Mouse (Mus musculus) stomach, embryonic 14.5 days (tissue): ENCODE data around the gene Fem1a. TPM values are rescaled to one million over a fixed set of nuclear protein-coding genes. Genes with fewer than 3 reads are reported as not detected.
"Not testable (repeated sequence)": the region's sequence is repeated elsewhere in the genome, so short reads cannot be mapped to it uniquely, and the experiment has no call there.

Experiments
- ATAC-seq: fragments of 200-750 bp; cut with Nextera tagmentation; 2 replicates; pipeline ENCODE4 v1.8.0; 2017; ENCODE audit warnings: low read depth, moderate TSS enrichment; ENCODE audit not compliant: insufficient number of reproducible peaks, insufficient read depth, low FRiP score
- H3K27ac ChIP-seq: fragments of 300-500 bp; sonication (generic); 2 replicates; pipeline ENCODE4 v1.5.1; 2014; ENCODE audit warnings: mild to moderate bottlenecking, low read length, moderate library complexity, mixed read lengths
- H3K27me3 ChIP-seq: fragments of 300-500 bp; sonication (generic); 2 replicates; pipeline ENCODE4 v1.6.1; 2014; ENCODE audit warnings: low read length, control low read depth, mixed read lengths; ENCODE audit not compliant: control insufficient read depth, insufficient read depth
- H3K36me3 ChIP-seq: fragments of 300-500 bp; sonication (generic); 2 replicates; pipeline ENCODE4 v1.6.1; 2014; ENCODE audit warnings: mild to moderate bottlenecking, control low read depth, low read length, moderate library complexity, mixed read lengths; ENCODE audit not compliant: control insufficient read depth, insufficient read depth
- H3K4me1 ChIP-seq: fragments of 300-500 bp; sonication (generic); 2 replicates; pipeline ENCODE4 v1.6.1; 2014; ENCODE audit warnings: low read length, control low read depth, mixed read lengths; ENCODE audit not compliant: control insufficient read depth, insufficient read depth
- H3K4me2 ChIP-seq: fragments of 300-500 bp; sonication (generic); replicated peaks from 2 replicates; pipeline ENCODE4 v1.6.1; 2014; ENCODE audit warnings: low read depth, low read length, control low read depth
- H3K4me3 ChIP-seq: fragments of 300-500 bp; sonication (generic); 2 replicates; pipeline ENCODE4 v1.5.1; 2014; ENCODE audit warnings: low read depth, low read length, control low read depth
- H3K9ac ChIP-seq: fragments of 300-500 bp; sonication (generic); replicated peaks from 2 replicates; pipeline ENCODE4 v1.6.1; 2014; ENCODE audit warnings: low read depth, mild to moderate bottlenecking, control low read depth, low read length, moderate library complexity, mixed read lengths
- H3K9me3 ChIP-seq: fragments of 300-500 bp; sonication (generic); 2 replicates; pipeline ENCODE4 v1.6.1; 2016; ENCODE audit warnings: low read depth, low read length, control low read depth; ENCODE audit not compliant: control insufficient read depth
- WGBS: fragments of 180-500 bp; shearing (Covaris S2); extraction: QIAGEN DNeasy Blood & Tissue Kit; methylation state at CpG from one replicate; pipeline ENCODE4 v1.1.7; 2014; 5-methylcytosine and 5-hydroxymethylcytosine counted together
- polyA plus RNA-seq: library from polyadenylated mRNA; unstranded; fragments of >200 nt; fragmentation: Nextera tagmentation; extraction: Ambion mirVana; gene quantifications from 2 replicates; pipeline ENCODE4 v1.2.1, GENCODE M21; 2014

Fem1a gene
- polyA plus RNA-seq, 1 experiment from 2014 or later, result 13.5 TPM

DNA sequence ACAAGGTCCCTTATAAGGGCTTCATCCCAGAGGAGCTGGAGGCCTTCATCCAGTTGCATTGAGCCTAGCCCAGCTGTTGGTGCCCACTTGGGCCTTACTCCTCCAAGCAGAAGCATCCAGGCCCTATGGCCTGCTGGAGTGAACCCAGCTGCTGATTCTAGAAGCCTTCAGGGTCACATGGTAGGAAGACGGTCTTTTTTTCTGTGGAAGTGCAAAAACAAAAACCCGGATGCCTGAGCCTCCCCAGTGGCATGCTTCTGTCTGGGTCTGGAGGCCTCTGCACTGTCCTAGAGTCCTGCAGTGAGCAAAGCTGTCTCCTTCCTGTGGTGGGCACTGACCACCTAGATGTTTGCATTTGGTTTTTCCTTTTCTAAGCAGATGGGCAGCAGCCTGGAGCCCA is 2.2 kb downstream of the Fem1a start:
- H3K4me1 ChIP-seq, result peaks cover 15% of the 10 kb centered on the region; the same call in 1 of the 2 replicates
- not testable (repeated sequence) for H3K4me2 ChIP-seq, H3K9ac ChIP-seq, H3K4me3 ChIP-seq, H3K27ac ChIP-seq, ATAC-seq, H3K27me3 ChIP-seq, H3K9me3 ChIP-seq
- H3K36me3 ChIP-seq, result peaks cover 36% of the 10 kb centered on the region
- WGBS, result 62% methylated on average over 2 of the region's 2 CpGs

- ATAC-seq, result no peak
- peaks cover 36% of the 10 kb centered on the region for H3K36me3 ChIP-seq
- no peaks in the 10 kb centered on the region for H3K27me3 ChIP-seq
- H3K4me3 ChIP-seq, result no peak overlapping the region
- peaks cover 15% of the 10 kb centered on the region; the same call in 1 of the 2 replicates for H3K4me1 ChIP-seq
- WGBS, result 89% methylated on average over 10 of the region's 10 CpGs
- H3K4me2 ChIP-seq, result no peak overlapping the region
- no peaks in the 10 kb centered on the region for H3K9me3 ChIP-seq
- no peak overlapping the region for H3K27ac ChIP-seq
- H3K9ac ChIP-seq, result no peak overlapping the region
Measured at GRCm38 (mm10) chr17:56259301-56260037, 2.9 kb downstream of the Fem1a start.

DNA sequence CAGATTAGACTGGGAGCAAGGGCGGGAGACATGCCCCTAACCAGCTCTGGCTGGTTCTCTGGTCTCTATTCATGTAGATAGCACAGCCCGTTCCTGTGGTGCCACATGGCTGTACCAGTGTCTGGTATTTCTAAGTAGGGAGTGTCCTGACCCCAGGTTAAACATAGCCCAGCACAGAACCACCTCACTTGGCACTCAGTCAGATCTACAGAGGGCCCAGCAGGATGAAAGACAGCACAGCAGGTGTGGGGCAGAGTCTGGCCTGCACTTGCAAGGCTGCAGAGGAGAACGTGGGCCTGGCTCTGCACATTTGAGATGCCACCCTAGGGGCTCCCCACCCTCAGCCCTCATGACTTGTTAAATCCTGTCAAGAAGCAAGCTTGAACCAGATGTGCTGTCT is 4.6 kb downstream of the Fem1a start:
- 82% methylated on average over 3 of the region's 3 CpGs for WGBS
- Histone ChIP-seq H3K36me3 (peaks cover 36% of the 10 kb centered on the region), H3K9ac (no peak overlapping the region), H3K9me3 (no peaks in the 10 kb centered on the region), H3K27me3 (no peaks in the 10 kb centered on the region), H3K4me1 (peaks cover 15% of the 10 kb centered on the region; the same call in 1 of the 2 replicates), H3K4me2 (no peak overlapping the region), H3K4me3 (no peak overlapping the region), H3K27ac (no peak overlapping the region)
- no peak for ATAC-seq

DNA sequence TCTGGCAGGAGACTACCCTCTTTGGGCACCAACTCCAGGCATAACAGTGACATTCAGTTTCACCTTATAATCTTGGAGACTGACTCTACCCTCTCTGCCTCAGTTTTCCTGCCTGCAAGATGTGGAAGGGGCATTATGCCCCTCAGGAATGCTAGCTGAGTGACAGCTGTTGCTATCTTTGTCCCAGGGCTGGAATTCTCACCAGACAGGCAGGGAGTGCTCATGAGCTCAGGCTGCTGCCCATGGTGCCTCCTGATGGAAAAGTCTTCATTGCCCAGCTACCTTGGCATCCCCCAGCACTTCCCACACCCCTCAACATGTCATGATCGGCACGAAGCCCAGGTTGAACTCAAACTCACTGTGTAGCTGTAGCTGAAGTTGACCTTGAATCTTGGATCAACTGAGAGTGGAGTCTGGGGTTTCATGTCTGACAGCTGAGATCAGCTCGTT is 6.1 kb downstream of the Fem1a start:
- H3K27ac ChIP-seq, result no peak overlapping the region
- H3K27me3 ChIP-seq, result no peaks in the 10 kb centered on the region
- ATAC-seq, result no peak
- 88% methylated on average over 3 of the region's 3 CpGs for WGBS
- peaks cover 12% of the 10 kb centered on the region; the same call in 1 of the 2 replicates for H3K4me1 ChIP-seq
- H3K9me3 ChIP-seq, result no peaks in the 10 kb centered on the region
- H3K9ac ChIP-seq, result no peak overlapping the region
- H3K4me2 ChIP-seq, result no peak overlapping the region
- H3K36me3 ChIP-seq, result peaks cover 36% of the 10 kb centered on the region
- no peak overlapping the region for H3K4me3 ChIP-seq

GRCm38 (mm10) chr17:56264020-56264419 is 7.4 kb downstream of the Fem1a start:
- 22% methylated on average over 8 of the region's 8 CpGs for WGBS
- peaks cover 2% of the 10 kb centered on the region; the same call in 1 of the 2 replicates for H3K4me1 ChIP-seq
- H3K4me2 ChIP-seq, result no peak overlapping the region
- no peak overlapping the region for H3K4me3 ChIP-seq
- no peaks in the 10 kb centered on the region for H3K27me3 ChIP-seq
- H3K9me3 ChIP-seq, result no peaks in the 10 kb centered on the region
- H3K36me3 ChIP-seq, result peaks cover 28% of the 10 kb centered on the region
- H3K9ac ChIP-seq, result no peak overlapping the region
- peak; percentile 74 for ATAC-seq
- no peak overlapping the region for H3K27ac ChIP-seq

- Histone ChIP-seq H3K27me3 (no peaks in the 10 kb centered on the region), H3K4me1 (no peaks in the 10 kb centered on the region), H3K4me3 (no peak overlapping the region), H3K27ac (no peak overlapping the region), H3K36me3 (peaks cover 18% of the 10 kb centered on the region), H3K9ac (no peak overlapping the region), H3K4me2 (no peak overlapping the region), H3K9me3 (no peaks in the 10 kb centered on the region)
- WGBS, result 86% methylated on average over 4 of the region's 4 CpGs
- no peak for ATAC-seq
Measured at GRCm38 (mm10) chr17:56265011-56265410, 8.4 kb downstream of the Fem1a start.

DNA sequence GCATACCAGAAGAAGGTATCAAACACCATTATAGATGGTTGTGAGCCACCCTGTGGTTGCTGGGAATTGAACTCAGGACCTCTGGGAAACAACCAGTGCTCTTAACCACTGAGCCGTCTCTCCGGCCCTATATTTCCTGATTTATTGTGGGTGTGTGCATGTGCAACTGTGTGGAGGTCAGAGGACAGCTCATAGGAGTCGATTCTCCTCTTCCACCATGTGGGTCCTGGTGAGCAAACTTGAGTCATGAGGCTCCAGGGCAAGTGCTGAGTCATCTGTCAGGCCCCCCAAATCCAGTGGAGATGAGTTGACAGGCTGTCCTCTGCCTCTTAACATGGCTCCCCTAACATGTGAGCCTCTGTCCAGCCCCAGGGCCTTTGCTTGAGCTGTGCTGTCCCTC is 9.3 kb downstream of the Fem1a start:
- Histone ChIP-seq H3K27ac (no peak overlapping the region), H3K36me3 (peaks cover 11% of the 10 kb centered on the region), H3K4me2 (no peak overlapping the region), H3K4me1 (no peaks in the 10 kb centered on the region), H3K27me3 (no peaks in the 10 kb centered on the region), H3K9me3 (no peaks in the 10 kb centered on the region), H3K4me3 (no peak overlapping the region), H3K9ac (no peak overlapping the region)
- WGBS, result 79% methylated on average over 3 of the region's 3 CpGs
- no peak for ATAC-seq

DNA sequence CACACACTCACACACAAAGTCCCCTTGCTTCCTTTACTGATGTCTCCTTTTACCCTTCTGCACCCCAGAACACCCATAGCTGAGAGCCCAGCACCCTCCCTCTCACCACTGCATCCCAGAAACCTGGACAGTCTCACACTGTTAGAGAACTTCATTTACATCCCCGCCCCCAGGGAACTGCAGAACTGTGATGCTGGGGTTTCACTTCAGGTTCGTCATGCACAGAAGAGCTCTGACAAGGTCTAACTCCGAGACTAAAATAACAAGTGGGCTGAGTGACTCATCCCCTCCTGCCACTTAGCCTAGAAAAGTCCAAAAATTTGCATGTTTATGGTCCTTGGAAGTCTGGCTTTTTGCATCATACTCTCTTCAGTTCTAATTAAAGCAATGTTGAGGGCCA is 9.7 kb downstream of the Fem1a start:
- Histone ChIP-seq H3K4me1 (no peaks in the 10 kb centered on the region), H3K9me3 (no peaks in the 10 kb centered on the region), H3K4me3 (no peak overlapping the region), H3K36me3 (peaks cover 11% of the 10 kb centered on the region), H3K27me3 (no peaks in the 10 kb centered on the region), H3K27ac (no peak overlapping the region), H3K4me2 (no peak overlapping the region), H3K9ac (no peak overlapping the region)
- ATAC-seq, result no peak
- WGBS, result 59% methylated on average over 3 of the region's 3 CpGs
